Mouse (Mus musculus): Measurements from ENCODE around the gene Cdh5.
"Not testable (repeated sequence)": the region's sequence is repeated elsewhere in the genome, so short reads cannot be mapped to it uniquely, and the experiment has no call there.

The Cdh5 gene

GRCm38 (mm10) chr8:104090993-104091900 is 10.2 kb upstream of the Cdh5 start:
- not testable (repeated sequence) for DNase-seq (ENCODE audit: low spot score)

- DNase-seq (ENCODE audit: low spot score): no peak
Measured at GRCm38 (mm10) chr8:104093336-104093735, 8.1 kb upstream of the Cdh5 start.

- DNase-seq (ENCODE audit: low spot score): peak; percentile 71
Measured at GRCm38 (mm10) chr8:104095595-104095994, 5.8 kb upstream of the Cdh5 start.

GRCm38 (mm10) chr8:104096644-104097043 is 4.8 kb upstream of the Cdh5 start:
- no peak for DNase-seq (ENCODE audit: low spot score)

- DNase-seq (ENCODE audit: low spot score): peak; percentile 47
Measured at GRCm38 (mm10) chr8:104098671-104099346, 2.6 kb upstream of the Cdh5 start.

GRCm38 (mm10) chr8:104099347-104100099 is 1.9 kb upstream of the Cdh5 start:
- peak; percentile 80 for DNase-seq (ENCODE audit: low spot score)

- not testable (repeated sequence) for DNase-seq (ENCODE audit: low spot score)
Measured at GRCm38 (mm10) chr8:104100724-104101123, 701 bp upstream of the Cdh5 start.

GRCm38 (mm10) chr8:104103462-104103861 is 2.0 kb downstream of the Cdh5 start:
- peak; percentile 42 for DNase-seq (ENCODE audit: low spot score)

- DNase-seq (ENCODE audit: low spot score): no peak
Measured at GRCm38 (mm10) chr8:104105768-104106167, 4.3 kb downstream of the Cdh5 start.

GRCm38 (mm10) chr8:104106276-104106946 is 5.0 kb downstream of the Cdh5 start:
- no peak for DNase-seq (ENCODE audit: low spot score)

GRCm38 (mm10) chr8:104107111-104107510 is 5.7 kb downstream of the Cdh5 start:
- no peak for DNase-seq (ENCODE audit: low spot score)

- DNase-seq (ENCODE audit: low spot score): no peak
Measured at GRCm38 (mm10) chr8:104108048-104108447, 6.6 kb downstream of the Cdh5 start.

- DNase-seq (ENCODE audit: low spot score): peak; percentile 42
Measured at GRCm38 (mm10) chr8:104110498-104111134, 9.2 kb downstream of the Cdh5 start.

- DNase-seq (ENCODE audit: low spot score): peak; percentile 76
Measured at GRCm38 (mm10) chr8:104121640-104122416, 20.4 kb downstream of the Cdh5 start.

- DNase-seq (ENCODE audit: low spot score): no peak
Measured at GRCm38 (mm10) chr8:104123080-104123657, 21.7 kb downstream of the Cdh5 start.

- no peak for DNase-seq (ENCODE audit: low spot score)
Measured at GRCm38 (mm10) chr8:104124534-104124933, 23.1 kb downstream of the Cdh5 start.

GRCm38 (mm10) chr8:104127160-104127883 is 25.9 kb downstream of the Cdh5 start:
- DNase-seq (ENCODE audit: low spot score): no peak

- no peak for DNase-seq (ENCODE audit: low spot score)
Measured at GRCm38 (mm10) chr8:104130916-104131315, 29.5 kb downstream of the Cdh5 start.

GRCm38 (mm10) chr8:104131414-104131975 is 30.1 kb downstream of the Cdh5 start:
- no peak for DNase-seq (ENCODE audit: low spot score)
